Mouse (Mus musculus) testis, adult 2 months (tissue): ENCODE data around the gene Timmdc1.

Experiments used
- CTCF ChIP-seq: fragments of 200-500 bp; IDR thresholded peaks from 2 replicates; pipeline ENCODE4 v1.5.1; 2012; ENCODE audit warnings: low read depth, mild to moderate bottlenecking, inconsistent platforms, low read length, moderate library complexity; ENCODE audit not compliant: control insufficient read depth, insufficient read depth, insufficient replicate concordance
- POLR2A ChIP-seq: fragments of 200-500 bp; IDR thresholded peaks from 2 replicates; pipeline ENCODE4 v1.6.1; 2012; ENCODE audit warnings: low read depth, mild to moderate bottlenecking, inconsistent platforms, low read length, moderate library complexity; ENCODE audit not compliant: control insufficient read depth

DNA sequence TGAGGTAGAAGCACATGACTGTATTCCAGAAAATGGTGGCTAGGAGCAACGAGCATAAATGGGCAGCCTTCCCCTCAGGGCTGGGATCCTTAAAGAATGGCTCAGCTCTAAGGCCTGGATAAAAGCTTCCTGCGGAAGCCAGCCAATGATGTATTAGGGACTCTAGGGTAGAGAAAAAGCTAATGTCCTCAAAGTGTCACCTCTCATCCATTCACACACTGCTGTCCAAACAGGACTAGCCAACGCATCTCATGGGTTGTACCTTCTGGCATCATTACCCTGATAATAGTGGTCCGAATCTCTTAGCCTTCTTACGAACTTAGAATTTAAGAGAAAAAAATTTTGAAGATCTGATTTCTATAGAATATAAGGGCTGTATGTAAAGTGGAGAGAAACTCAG lies 59.2 kb downstream of the Timmdc1 start:
- TF ChIP-seq CTCF (no peak), POLR2A (no peak)
